Mouse (Mus musculus): ENCODE data around the gene Mphosph10.

Gene Mphosph10

GRCm38 (mm10) chr7:64351087-64351486 is 41.0 kb downstream of the Mphosph10 start:
- DNase-seq (ENCODE audit: low read depth, low spot score) = no peak

DNA sequence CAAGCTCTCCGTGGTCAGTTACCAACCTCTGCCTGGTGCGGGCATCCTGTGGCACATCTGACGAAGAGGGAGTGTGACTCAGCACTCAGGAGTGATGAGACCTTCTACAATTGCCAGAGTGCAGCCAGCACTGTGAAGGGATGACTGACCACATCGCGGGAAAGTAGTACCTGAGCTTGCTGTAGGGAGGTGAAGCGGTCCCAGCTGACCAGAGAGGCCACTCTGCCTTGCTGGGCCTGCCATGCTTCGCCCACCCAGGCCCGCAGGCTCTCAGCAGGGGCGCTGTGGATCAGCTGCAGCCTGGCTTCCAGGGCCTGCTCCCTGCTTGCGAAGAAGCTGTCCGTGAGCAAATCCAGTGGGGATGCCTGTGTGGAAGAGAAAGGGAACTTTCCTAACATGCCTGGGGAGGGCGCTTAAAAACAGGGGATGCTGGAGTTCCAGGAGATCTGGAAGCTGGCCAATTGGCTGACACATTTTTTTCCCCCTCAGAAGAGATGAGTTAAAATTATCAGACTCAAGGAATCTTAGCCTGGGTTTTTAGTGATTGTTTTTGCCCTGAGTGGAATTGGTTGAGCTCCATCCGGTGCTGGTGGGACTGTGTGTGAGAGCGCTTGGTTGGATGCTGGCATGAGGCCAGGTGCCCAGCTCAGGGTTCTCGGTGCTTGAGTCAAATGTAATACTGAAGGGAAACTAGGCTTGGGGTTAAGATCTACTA is 42.8 kb downstream of the Mphosph10 start:
- no peak for DNase-seq (ENCODE audit: low read depth, low spot score)

DNA sequence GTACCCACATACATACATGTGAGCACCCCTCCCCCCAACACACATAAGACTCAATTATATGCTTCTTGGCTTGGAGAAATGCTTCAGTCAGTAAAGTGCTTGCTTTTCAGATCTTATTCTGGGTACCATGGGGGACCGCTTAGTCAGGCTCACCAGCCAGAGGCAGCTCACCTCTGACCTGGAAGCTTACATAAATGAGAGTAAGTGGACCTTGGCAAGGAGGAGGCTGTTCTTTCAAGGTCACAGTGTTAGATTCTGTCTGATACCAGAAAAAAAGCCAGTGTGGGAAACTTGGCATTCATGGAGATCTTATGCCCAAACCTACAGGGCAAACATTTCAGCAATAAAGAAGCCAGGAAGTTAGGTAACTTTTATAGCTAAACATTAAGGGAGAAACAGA is 44.3 kb downstream of the Mphosph10 start:
- no peak for DNase-seq (ENCODE audit: low read depth, low spot score)

DNA sequence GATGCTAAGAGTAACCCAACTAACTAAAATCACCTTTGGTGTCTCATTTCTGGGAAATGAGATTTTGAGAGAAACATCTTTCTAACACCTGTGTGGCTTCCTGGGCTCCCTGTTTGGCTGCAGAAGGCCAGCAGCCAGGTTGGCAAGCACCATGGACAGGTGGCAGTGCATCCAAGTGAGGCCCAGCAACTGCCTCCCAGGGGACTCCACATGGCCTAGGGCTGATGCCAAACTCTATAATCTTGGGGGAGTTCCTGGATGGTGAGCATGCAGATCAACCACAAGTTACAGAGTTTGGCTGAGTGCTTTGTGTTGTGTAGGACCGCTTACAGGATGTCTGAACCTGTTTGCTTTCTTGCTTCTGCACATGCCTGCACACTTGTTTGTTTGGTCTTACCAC is 59.4 kb downstream of the Mphosph10 start:
- DNase-seq (ENCODE audit: low read depth, low spot score) = no peak

GRCm38 (mm10) chr7:64331309-64331708 is 60.8 kb downstream of the Mphosph10 start:
- no peak for DNase-seq (ENCODE audit: low read depth, low spot score)

DNA sequence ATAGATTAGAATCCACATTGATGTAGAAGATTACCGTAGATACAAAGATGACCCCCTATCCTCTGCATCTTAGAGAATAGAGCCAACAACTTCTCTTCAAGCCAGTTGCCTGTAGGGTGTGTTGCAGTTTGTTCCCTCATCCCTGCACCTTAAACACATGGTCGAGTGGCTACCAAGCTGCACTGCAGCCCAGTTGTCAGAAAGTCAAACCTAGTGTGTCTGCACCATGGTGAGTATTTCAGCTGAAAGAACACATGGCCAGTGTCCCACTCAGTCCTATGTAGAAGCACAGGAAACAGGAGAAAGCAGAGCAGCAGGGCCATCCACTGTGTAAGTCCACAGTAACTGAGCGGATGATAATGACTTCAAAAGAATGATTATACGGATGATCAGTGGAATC is 64.6 kb downstream of the Mphosph10 start:
- no peak for DNase-seq (ENCODE audit: low read depth, low spot score)

GRCm38 (mm10) chr7:64326892-64327291 is 65.2 kb downstream of the Mphosph10 start:
- DNase-seq (ENCODE audit: low read depth, low spot score) = peak; percentile 81

Measured in CD4-positive helper T cell, adult 2 months (primary cell).